Mouse (Mus musculus) T-helper 2 cell (primary cell): Measurements from ENCODE around the gene Chmp5.

ENCODE experiments used
- in situ Hi-C: fragments of 300-600 bp; cut with MboI, MseI; formaldehyde crosslinking; loops from one replicate; pipeline ENCODE4 v1.15.1; 2025; ENCODE audit warnings: high pct_unique_total_duplicates

Gene Chmp5

GRCm38 (mm10) chr4:40946516-40947121 lies 1.6 kb upstream of the Chmp5 start:
- in situ Hi-C loops: no loop called here

- in situ Hi-C loops: no loop called here
Observed at GRCm38 (mm10) chr4:40947565-40948159, 545 bp upstream of the Chmp5 start.

- in situ Hi-C loops: loop anchor here (5.0 kb wide), 1 partner anchor 96 kb away; no protein-coding TSS in a partner anchor
Observed at GRCm38 (mm10) chr4:40953521-40953920, 5.3 kb downstream of the Chmp5 start.

GRCm38 (mm10) chr4:40955942-40956341 lies 7.7 kb downstream of the Chmp5 start:
- in situ Hi-C loops: no loop called here

GRCm38 (mm10) chr4:40963536-40963935 lies 15.3 kb downstream of the Chmp5 start:
- in situ Hi-C loops: no loop called here

GRCm38 (mm10) chr4:40969161-40969560 lies 21.0 kb downstream of the Chmp5 start:
- in situ Hi-C loops: no loop called here

GRCm38 (mm10) chr4:40969781-40970591 lies 21.8 kb downstream of the Chmp5 start:
- in situ Hi-C loops: loop anchor here (10.0 kb wide), 1 partner anchor 705 kb away; the partner anchor contains the start of genes Smim27 and Topors

- in situ Hi-C loops: loop anchor here (10.0 kb wide), 1 partner anchor 706 kb away; the partner anchor contains the start of genes Smim27 and Topors
Observed at GRCm38 (mm10) chr4:40970592-40970841, 22.3 kb downstream of the Chmp5 start.

GRCm38 (mm10) chr4:40970842-40971701 lies 22.9 kb downstream of the Chmp5 start, which contains the start of gene Nfx1:
TSS of gene Nfx1 (plus strand) at chr4:40970906.
- in situ Hi-C loops: loop anchor here (10.0 kb wide), 1 partner anchor 706 kb away; the partner anchor contains the start of genes Smim27 and Topors

GRCm38 (mm10) chr4:40971744-40972143 lies 23.5 kb downstream of the Chmp5 start:
- in situ Hi-C loops: loop anchor here (10.0 kb wide), 1 partner anchor 707 kb away; the partner anchor contains the start of genes Smim27 and Topors

GRCm38 (mm10) chr4:40974011-40974410 lies 25.8 kb downstream of the Chmp5 start:
- in situ Hi-C loops: loop anchor here (10.0 kb wide), 1 partner anchor 709 kb away; the partner anchor contains the start of genes Smim27 and Topors

GRCm38 (mm10) chr4:40975678-40976077 lies 27.5 kb downstream of the Chmp5 start:
- in situ Hi-C loops: loop anchor here (10.0 to 25.0 kb wide), 2 partner anchors 237 to 711 kb away; partner anchors contain the start of genes Smim27 and Topors

- in situ Hi-C loops: loop anchor here (10.0 to 25.0 kb wide), 2 partner anchors 236 to 712 kb away; partner anchors contain the start of genes Smim27 and Topors
Observed at GRCm38 (mm10) chr4:40976651-40977050, 28.4 kb downstream of the Chmp5 start.

GRCm38 (mm10) chr4:40979430-40979829 lies 31.2 kb downstream of the Chmp5 start:
- in situ Hi-C loops: loop anchor here (10.0 to 25.0 kb wide), 2 partner anchors 233 to 715 kb away; partner anchors contain the start of genes Smim27 and Topors

- in situ Hi-C loops: loop anchor here (25.0 kb wide), 1 partner anchor 230 kb away; no protein-coding TSS in a partner anchor
Observed at GRCm38 (mm10) chr4:40982486-40982885, 34.3 kb downstream of the Chmp5 start.

GRCm38 (mm10) chr4:40983686-40984085 lies 35.5 kb downstream of the Chmp5 start:
- in situ Hi-C loops: loop anchor here (25.0 kb wide), 1 partner anchor 229 kb away; no protein-coding TSS in a partner anchor

- in situ Hi-C loops: loop anchor here (25.0 kb wide), 1 partner anchor 223 kb away; no protein-coding TSS in a partner anchor
Observed at GRCm38 (mm10) chr4:40989633-40990032, 41.4 kb downstream of the Chmp5 start.

GRCm38 (mm10) chr4:40996302-40996701 lies 48.1 kb downstream of the Chmp5 start:
- in situ Hi-C loops: loop anchor here (25.0 kb wide), 1 partner anchor 216 kb away; no protein-coding TSS in a partner anchor

- in situ Hi-C loops: loop anchor here (25.0 kb wide), 1 partner anchor 214 kb away; no protein-coding TSS in a partner anchor
Observed at GRCm38 (mm10) chr4:40997916-40998315, 49.7 kb downstream of the Chmp5 start.

- in situ Hi-C loops: loop anchor here (25.0 kb wide), 1 partner anchor 1987 kb away; no protein-coding TSS in a partner anchor
Observed at GRCm38 (mm10) chr4:41000271-41000670, 52.1 kb downstream of the Chmp5 start.
